Mouse (Mus musculus) heart, postnatal 0 days (tissue): ENCODE data around the gene Wif1. TPM values are rescaled to one million over a fixed set of nuclear protein-coding genes. Genes with fewer than 3 reads are reported as not detected.

Experiments
- ATAC-seq: fragments of 200-750 bp; cut with Nextera tagmentation; 2 replicates; pipeline ENCODE4 v1.8.0; 2017; ENCODE audit warnings: low read depth, moderate number of reproducible peaks, moderate library complexity; ENCODE audit not compliant: insufficient read depth
- DNase-seq: peaks from one replicate; pipeline ENCODE4 v3.0.0-alpha.2; 2016; ENCODE audit warnings: low spot score
- H3K27ac ChIP-seq: fragments of 300-500 bp; sonication (generic); 2 replicates; pipeline ENCODE4 v1.5.1; 2014; ENCODE audit warnings: low read depth, mild to moderate bottlenecking
- H3K27me3 ChIP-seq: fragments of 300-500 bp; sonication (generic); 2 replicates; pipeline ENCODE4 v1.6.1; 2014; ENCODE audit warnings: low read length, mixed read lengths; ENCODE audit not compliant: control insufficient read depth, insufficient read depth
- H3K36me3 ChIP-seq: fragments of 300-500 bp; sonication (generic); replicated peaks from 2 replicates; pipeline ENCODE4 v1.6.1; 2014; ENCODE audit warnings: low read length, mixed read lengths; ENCODE audit not compliant: control insufficient read depth, insufficient read depth
- H3K4me1 ChIP-seq: fragments of 300-500 bp; sonication (generic); 2 replicates; pipeline ENCODE4 v1.6.1; 2014; ENCODE audit warnings: antibody characterized with exemption; ENCODE audit not compliant: control insufficient read depth, insufficient read depth
- H3K4me2 ChIP-seq: fragments of 300-500 bp; sonication (generic); 2 replicates; pipeline ENCODE4 v1.6.1; 2014; ENCODE audit warnings: low read depth, mild to moderate bottlenecking, low read length, moderate library complexity
- H3K4me3 ChIP-seq: fragments of 300-500 bp; sonication (generic); 2 replicates; pipeline ENCODE4 v1.5.1; 2014; ENCODE audit warnings: low read depth, low read length
- H3K9ac ChIP-seq: fragments of 300-500 bp; sonication (generic); replicated peaks from 2 replicates; pipeline ENCODE4 v1.6.1; 2014; ENCODE audit warnings: low read depth, low read length, mixed read lengths
- H3K9me3 ChIP-seq: fragments of 300-500 bp; sonication (generic); replicated peaks from 2 replicates; pipeline ENCODE4 v1.6.1; 2016; ENCODE audit warnings: low read length; ENCODE audit not compliant: control insufficient read depth
- CTCF ChIP-seq: IDR thresholded peaks from 2 replicates; pipeline ENCODE4 v1.5.1; 2016; ENCODE audit warnings: antibody characterized with exemption, control low read depth, low read depth
- EP300 ChIP-seq: IDR thresholded peaks from 2 replicates; pipeline ENCODE4 v1.6.1; 2016; ENCODE audit warnings: antibody characterized with exemption, low read depth
- WGBS: fragments of 180-500 bp; shearing (Covaris S2); extraction: QIAGEN DNeasy Blood & Tissue Kit; methylation state at CpG from one replicate; pipeline ENCODE4 v1.1.7; 2014; 5-methylcytosine and 5-hydroxymethylcytosine counted together
- polyA plus RNA-seq: library from polyadenylated mRNA; unstranded; fragments of >200 nt; fragmentation: Nextera tagmentation; extraction: Ambion mirVana; gene quantifications from 2 replicates; pipeline ENCODE4 v1.2.1, GENCODE M21; 2015
- total RNA-seq: library from RNA; depleted of rRNA; stranded (reverse); fragments of >200 nt; gene quantifications from 2 replicates; pipeline ENCODE4 v1.2.3, GENCODE M21; 2014; ENCODE audit warnings: low replicate concordance

The Wif1 gene
- total and polyA plus RNA-seq, 2 experiments from 2014 or later = 7.3 to 10.7 TPM

DNA sequence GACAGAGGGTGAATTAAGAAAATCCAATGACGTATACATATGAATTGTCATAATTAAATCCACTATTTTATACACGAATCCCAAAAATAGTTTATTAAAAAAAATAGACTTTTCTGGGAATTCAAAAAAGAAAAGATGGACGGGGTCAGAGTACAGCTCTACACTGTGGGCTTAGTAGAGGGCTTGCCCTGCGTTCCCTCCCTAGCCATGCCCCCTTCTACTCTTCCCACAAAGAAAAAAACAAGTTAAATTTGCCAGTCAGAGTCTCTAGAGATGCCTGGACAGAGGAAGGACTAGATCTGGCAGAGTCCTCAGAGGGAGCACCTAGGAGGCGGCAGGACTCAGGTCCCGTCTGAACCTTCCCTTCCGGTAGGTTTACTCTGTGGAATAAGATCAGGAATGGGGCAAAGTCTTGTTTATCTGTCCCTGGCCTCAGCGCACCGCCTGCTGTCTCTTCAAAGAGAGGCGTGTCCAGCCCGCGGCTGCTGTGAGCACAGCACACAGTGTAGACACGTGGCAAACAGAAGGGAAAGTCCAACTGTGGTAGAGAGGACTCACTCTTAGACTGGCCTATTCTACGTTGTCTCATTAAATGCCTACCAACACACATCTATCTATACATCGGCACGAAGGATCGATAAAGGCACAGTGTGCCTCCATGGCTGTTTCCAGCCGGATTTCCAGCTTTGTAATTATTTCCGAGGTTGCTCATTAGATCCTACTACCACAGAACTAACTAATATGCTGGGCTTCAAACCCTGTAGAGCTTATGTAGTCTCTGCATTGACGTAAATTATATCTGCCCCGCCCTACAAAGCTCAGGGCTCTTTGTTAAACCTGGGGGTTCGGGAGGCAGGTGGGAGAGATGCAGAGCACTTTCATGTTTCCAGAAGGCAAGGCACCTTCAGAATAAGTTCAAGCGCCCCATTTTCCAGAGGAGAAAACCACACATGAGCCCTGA is 25.6 kb downstream of the Wif1 start:
- Histone ChIP-seq H3K4me1 (peaks cover 24% of the 10 kb centered on the region), H3K4me3 (no peak overlapping the region), H3K27ac (no peak overlapping the region), H3K36me3 (no peaks in the 10 kb centered on the region), H3K4me2 (no peak overlapping the region), H3K9ac (no peak overlapping the region), H3K27me3 (no peaks in the 10 kb centered on the region), H3K9me3 (no peaks in the 10 kb centered on the region)
- no peak for DNase-seq
- WGBS = 73% methylated on average over 23 of the region's 23 CpGs
- ATAC-seq = no peak
- TF ChIP-seq EP300 (no peak), CTCF (no peak)

DNA sequence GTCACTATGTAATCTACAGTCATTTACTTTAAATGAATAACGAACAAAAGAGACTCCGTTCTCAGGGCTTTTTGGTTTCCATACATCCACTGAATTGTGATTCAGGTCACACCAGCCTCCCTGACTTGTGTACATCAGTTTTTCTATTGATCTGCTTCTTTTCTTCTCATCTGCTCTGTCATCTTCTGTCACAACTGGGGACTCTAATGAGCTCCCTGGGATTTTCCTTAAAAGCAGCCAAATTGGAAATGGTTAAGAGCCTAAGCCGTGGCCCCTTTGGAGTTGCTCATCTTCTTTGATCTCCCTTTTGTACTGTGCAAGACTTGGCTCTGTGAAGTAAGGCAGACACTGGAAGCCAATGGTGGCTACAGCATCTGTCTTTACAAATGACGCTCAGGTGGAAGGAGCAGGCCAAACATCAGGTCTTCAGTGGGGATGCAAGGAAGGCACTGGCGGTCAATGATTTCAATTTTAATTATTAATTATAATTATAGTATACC is 27.6 kb downstream of the Wif1 start:
- 89% methylated on average over 5 of the region's 5 CpGs for WGBS
- Histone ChIP-seq H3K27me3 (no peaks in the 10 kb centered on the region), H3K4me2 (no peak overlapping the region), H3K4me3 (no peak overlapping the region), H3K27ac (no peak overlapping the region), H3K36me3 (no peaks in the 10 kb centered on the region), H3K4me1 (peaks cover 6% of the 10 kb centered on the region; the same call in 1 of the 2 replicates), H3K9me3 (no peaks in the 10 kb centered on the region), H3K9ac (no peak overlapping the region)
- DNase-seq (no peak), ATAC-seq (no peak)
- TF ChIP-seq CTCF (no peak), EP300 (no peak)

DNA sequence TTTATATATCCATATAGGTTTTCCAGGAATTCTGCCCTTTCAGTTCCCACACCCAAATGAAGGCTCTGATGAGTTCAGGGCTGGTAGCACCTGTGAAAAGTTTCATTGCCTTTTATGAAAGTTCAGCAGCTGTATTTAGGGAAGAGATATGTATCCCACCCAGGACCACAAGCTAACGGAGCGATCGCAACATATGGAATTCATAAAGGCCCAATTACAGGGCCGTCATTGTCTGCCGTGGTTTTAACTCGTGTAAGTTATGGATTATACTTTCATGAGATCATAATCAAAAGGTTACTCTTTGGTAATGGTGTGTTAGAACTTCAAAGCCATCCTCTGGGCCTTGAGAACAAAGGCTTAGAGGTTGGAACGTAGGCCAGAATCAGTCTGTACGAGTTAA is 28.9 kb downstream of the Wif1 start:
- Histone ChIP-seq H3K9ac (no peak overlapping the region), H3K9me3 (no peaks in the 10 kb centered on the region), H3K4me2 (no peak overlapping the region), H3K36me3 (no peaks in the 10 kb centered on the region), H3K4me3 (no peak overlapping the region), H3K4me1 (0 out of 2 replicates have a peak, but pooled peaks cover 3% of the 10 kb centered on the region), H3K27ac (no peak overlapping the region), H3K27me3 (no peaks in the 10 kb centered on the region)
- ATAC-seq (no peak), DNase-seq (no peak)
- WGBS = 94% methylated on average over 8 of the region's 8 CpGs
- TF ChIP-seq CTCF (no peak), EP300 (no peak)

DNA sequence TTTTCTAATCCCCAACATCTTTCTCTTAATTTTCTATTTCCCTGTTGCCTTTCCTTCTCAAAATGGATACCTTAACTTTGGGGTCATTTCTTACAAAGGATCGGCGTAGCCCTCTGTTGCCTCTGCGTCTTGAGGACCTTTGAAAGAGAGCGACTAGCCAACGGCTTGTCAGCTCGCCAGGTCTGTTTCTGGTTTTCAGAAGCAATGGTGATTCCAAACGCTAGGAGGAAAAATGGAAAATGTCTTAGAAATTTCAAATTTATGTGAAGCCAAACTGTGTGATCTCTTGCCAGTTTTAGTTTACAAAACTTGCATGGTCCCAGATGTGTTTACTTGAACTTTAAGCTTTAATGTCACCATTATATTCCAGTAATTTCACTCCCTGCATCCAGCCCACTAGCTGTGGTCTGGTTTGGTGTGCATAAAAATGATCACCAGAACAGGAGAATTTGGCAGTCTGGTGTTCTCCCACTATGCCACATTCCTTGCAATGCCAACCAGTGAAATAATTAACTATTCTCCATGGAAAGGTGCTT is 33.7 kb downstream of the Wif1 start:
- H3K9ac ChIP-seq = no peak overlapping the region
- H3K4me3 ChIP-seq = no peak overlapping the region
- DNase-seq (no peak), ATAC-seq (no peak)
- H3K36me3 ChIP-seq = no peaks in the 10 kb centered on the region
- TF ChIP-seq CTCF (no peak), EP300 (no peak)
- no peaks in the 10 kb centered on the region for H3K9me3 ChIP-seq
- H3K27ac ChIP-seq = no peak overlapping the region
- H3K27me3 ChIP-seq = no peaks in the 10 kb centered on the region
- no peak overlapping the region for H3K4me2 ChIP-seq
- no peaks in the 10 kb centered on the region for H3K4me1 ChIP-seq
- WGBS = 85% methylated on average over 7 of the region's 7 CpGs

DNA sequence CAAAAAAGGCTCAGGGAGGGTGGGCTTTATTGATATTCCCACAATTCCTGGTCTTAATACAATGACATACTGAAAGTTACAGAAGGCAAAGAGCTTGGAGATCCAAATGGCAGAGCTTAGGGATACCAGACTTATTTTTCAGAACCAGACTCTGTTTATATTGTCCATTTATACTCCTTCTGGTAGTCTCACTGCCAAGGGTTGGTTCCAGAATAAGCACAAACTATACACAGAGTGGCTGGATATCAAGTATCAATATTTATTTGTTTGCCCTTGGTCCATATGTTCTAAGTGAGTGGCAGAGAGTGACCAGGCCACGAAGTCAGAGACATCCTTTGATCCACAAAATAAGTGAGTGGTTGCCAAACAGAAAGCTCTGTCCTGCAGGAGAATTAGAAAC is 34.2 kb downstream of the Wif1 start:
- Histone ChIP-seq H3K4me2 (no peak overlapping the region), H3K9me3 (no peaks in the 10 kb centered on the region), H3K27me3 (no peaks in the 10 kb centered on the region), H3K36me3 (no peaks in the 10 kb centered on the region), H3K4me1 (no peaks in the 10 kb centered on the region), H3K27ac (no peak overlapping the region), H3K4me3 (no peak overlapping the region), H3K9ac (no peak overlapping the region)
- TF ChIP-seq CTCF (no peak), EP300 (no peak)
- WGBS = 46% methylated on average over 1 of the region's 1 CpGs
- DNase-seq = no peak
- ATAC-seq = no peak
